Mouse (Mus musculus) lung, adult 2 months (tissue): Measurements from ENCODE around the gene Slc7a5.

Experiments
- CTCF ChIP-seq: fragments of 200-500 bp; IDR thresholded peaks from 2 replicates; pipeline ENCODE4 v1.5.1; 2011; ENCODE audit warnings: mild to moderate bottlenecking, low read length, control low read depth; ENCODE audit not compliant: insufficient read depth
- POLR2A ChIP-seq: fragments of 200-500 bp; IDR thresholded peaks from 2 replicates; pipeline ENCODE4 v1.6.1; 2011; ENCODE audit warnings: low read depth, mild to moderate bottlenecking, control low read depth, low read length, borderline replicate concordance; ENCODE audit errors: extremely low read depth

DNA sequence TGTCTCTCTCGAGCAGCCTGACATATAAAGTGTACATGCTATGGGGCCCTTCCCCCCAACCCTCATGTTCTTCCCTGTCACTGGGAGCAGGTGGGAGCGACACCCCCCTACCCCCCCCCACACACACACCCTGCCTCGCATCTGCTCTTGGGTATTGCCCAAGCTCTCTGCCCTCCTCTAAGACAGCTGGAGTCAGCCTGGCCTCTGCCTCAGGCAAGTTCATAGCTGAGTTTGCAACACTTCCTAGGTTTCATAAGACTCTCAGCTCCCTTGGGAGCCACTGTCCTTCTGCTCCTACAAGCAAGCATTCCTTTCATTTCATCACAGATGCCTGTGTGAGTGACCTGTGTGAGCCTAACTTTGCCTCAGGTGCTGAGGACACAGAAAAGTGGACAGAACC lies 12.2 kb upstream of the Slc7a5 start:
- TF ChIP-seq CTCF (no peak), POLR2A (no peak)
